Mouse (Mus musculus) bone marrow, adult 2 months (tissue): ENCODE measurements around the gene Bcar3. TPM values are rescaled to one million over a fixed set of nuclear protein-coding genes. Genes with fewer than 3 reads are reported as not detected.
"Not testable (repeated sequence)": the region's sequence is repeated elsewhere in the genome, so short reads cannot be mapped to it uniquely, and the experiment has no call there.

Source experiments
- H3K27ac ChIP-seq: fragments of 200-500 bp; 2 replicates; pipeline ENCODE4 v1.5.1; 2012; ENCODE audit warnings: low read depth, mild to moderate bottlenecking, control low read depth, inconsistent platforms, low read length; ENCODE audit not compliant: control insufficient read depth, poor library complexity, insufficient read depth
- H3K4me1 ChIP-seq: fragments of 200-500 bp; 2 replicates; pipeline ENCODE4 v1.6.1; 2011; ENCODE audit warnings: low read length; ENCODE audit not compliant: control insufficient read depth, insufficient read depth
- H3K4me3 ChIP-seq: fragments of 200-500 bp; replicated peaks from 2 replicates; pipeline ENCODE3; 2011; ENCODE audit warnings: mild to moderate bottlenecking, low read depth, low read length, control low read depth; ENCODE audit not compliant: control insufficient read depth
- CTCF ChIP-seq: fragments of 200-500 bp; IDR thresholded peaks from 2 replicates; pipeline ENCODE4 v1.5.1; 2011; ENCODE audit warnings: low read length, control low read depth; ENCODE audit not compliant: control insufficient read depth, insufficient read depth
- POLR2A ChIP-seq: fragments of 200-500 bp; IDR thresholded peaks from 2 replicates; pipeline ENCODE4 v1.6.1; 2011; ENCODE audit warnings: low read depth, mild to moderate bottlenecking, control low read depth, low read length, borderline replicate concordance; ENCODE audit not compliant: control insufficient read depth
- WGBS: fragments of 180-500 bp; shearing (Covaris S2); methylation state at CpG from one replicate; pipeline ENCODE4 v1.1.7; 2018; 5-methylcytosine and 5-hydroxymethylcytosine counted together
- polyA plus RNA-seq: library from polyadenylated mRNA; stranded (reverse); fragments of >200 nt; gene quantifications from 2 replicates; pipeline ENCODE4 v1.2.4, GENCODE M21; 2011; ENCODE audit warnings: low replicate concordance; ENCODE audit not compliant: missing spikeins, insufficient read depth, insufficient read length

Bcar3 gene
- polyA plus RNA-seq, 1 experiment = 2.2 TPM

GRCm38 (mm10) chr3:122386444-122386843 is 92.5 kb downstream of the Bcar3 start:
- TF ChIP-seq POLR2A = no peak
- TF ChIP-seq CTCF = no peak
- no peak overlapping the region for H3K4me3 ChIP-seq
- WGBS = 87% methylated on average over 5 of the region's 5 CpGs
- H3K4me1 ChIP-seq = no peaks in the 10 kb centered on the region
- no peak overlapping the region for H3K27ac ChIP-seq

GRCm38 (mm10) chr3:122387771-122388170 is 93.8 kb downstream of the Bcar3 start:
- Histone ChIP-seq H3K27ac (no peak overlapping the region), H3K4me3 (no peak overlapping the region), H3K4me1 (no peaks in the 10 kb centered on the region)
- 62% methylated on average over 3 of the region's 3 CpGs for WGBS
- TF ChIP-seq POLR2A (no peak), CTCF (no peak)

GRCm38 (mm10) chr3:122389972-122390371 is 96.0 kb downstream of the Bcar3 start:
- WGBS = 65% methylated on average over 5 of the region's 5 CpGs

GRCm38 (mm10) chr3:122391098-122391497 is 97.2 kb downstream of the Bcar3 start:
- no peak overlapping the region for H3K27ac ChIP-seq
- no peak for TF ChIP-seq CTCF
- TF ChIP-seq POLR2A = no peak

More at GRCm38 (mm10) chr3:122389972-122390371, 96.0 kb downstream of the Bcar3 start:
- TF ChIP-seq POLR2A = no peak
- no peak for TF ChIP-seq CTCF
- Histone ChIP-seq H3K4me1 (no peaks in the 10 kb centered on the region), H3K4me3 (no peak overlapping the region), H3K27ac (no peak overlapping the region)

GRCm38 (mm10) chr3:122391816-122392215 is 97.9 kb downstream of the Bcar3 start:
- no peak overlapping the region for H3K4me3 ChIP-seq
- TF ChIP-seq CTCF (no peak), POLR2A (no peak)
- no peak overlapping the region for H3K27ac ChIP-seq
- WGBS = 24% methylated on average over 12 of the region's 12 CpGs
- no peaks in the 10 kb centered on the region for H3K4me1 ChIP-seq

More at GRCm38 (mm10) chr3:122391098-122391497, 97.2 kb downstream of the Bcar3 start:
- no peak overlapping the region for H3K4me3 ChIP-seq
- 83% methylated on average over 2 of the region's 2 CpGs for WGBS
- H3K4me1 ChIP-seq = no peaks in the 10 kb centered on the region

DNA sequence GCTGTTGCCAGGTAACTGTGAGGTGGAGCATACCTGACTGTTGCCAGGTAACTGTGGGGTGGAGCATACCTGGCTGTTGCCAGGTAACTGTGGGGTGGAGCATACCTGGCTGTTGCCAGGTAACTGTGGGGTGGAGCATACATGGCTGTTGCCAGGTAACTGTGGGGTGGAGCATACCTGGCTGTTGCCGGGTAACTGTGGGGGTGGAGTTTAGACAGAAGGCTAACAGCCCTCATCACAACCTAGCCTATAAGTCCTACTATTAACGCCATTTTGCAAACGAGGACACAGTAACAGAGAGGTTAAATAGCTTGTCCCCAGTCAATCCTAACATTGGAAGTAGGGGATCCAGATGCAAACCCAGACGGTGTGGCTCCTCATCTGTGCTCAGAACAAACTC is 99.5 kb downstream of the Bcar3 start:
- 84% methylated on average over 4 of the region's 4 CpGs for WGBS
- H3K27ac ChIP-seq = not testable (repeated sequence)

DNA sequence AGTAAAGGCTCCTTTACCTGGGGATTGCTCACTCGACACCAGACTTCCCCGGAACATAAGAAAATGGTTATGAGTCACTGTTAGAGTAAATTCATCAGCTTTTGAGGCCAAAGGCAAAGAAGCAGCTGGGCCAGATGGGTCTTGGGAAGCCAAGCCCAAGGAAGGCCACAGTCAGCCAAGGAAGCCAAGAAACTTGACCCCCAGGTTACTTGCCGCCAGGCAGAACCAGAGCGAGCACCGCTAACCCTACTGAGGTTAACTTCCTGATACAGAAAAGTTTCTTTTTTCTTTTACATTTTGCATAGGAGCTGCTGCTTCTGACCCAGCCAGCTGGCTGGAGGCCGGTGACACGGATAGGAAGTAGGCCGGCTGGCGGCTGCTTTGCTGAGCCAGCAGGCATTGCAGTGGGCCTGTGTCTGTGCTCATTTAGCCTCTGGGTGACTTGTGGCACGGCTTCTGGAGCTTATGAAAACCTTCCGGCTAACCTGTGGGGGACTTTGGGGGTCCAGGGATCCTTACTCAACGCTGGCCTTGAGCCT is 100.0 kb downstream of the Bcar3 start:
- peak overlapping the region; percentile 51 for H3K27ac ChIP-seq
- no peak overlapping the region for H3K4me3 ChIP-seq
- WGBS = 54% methylated on average over 12 of the region's 12 CpGs
- no peak for TF ChIP-seq POLR2A
- no peak for TF ChIP-seq CTCF
- H3K4me1 ChIP-seq = no peaks in the 10 kb centered on the region

More for the DNA sequence above, 99.5 kb downstream of the Bcar3 start:
- H3K4me1 ChIP-seq, H3K4me3 ChIP-seq: not testable (repeated sequence)

GRCm38 (mm10) chr3:122396957-122397356 is 103.0 kb downstream of the Bcar3 start:
- no peaks in the 10 kb centered on the region for H3K4me1 ChIP-seq
- WGBS = 86% methylated on average over 4 of the region's 4 CpGs
- H3K4me3 ChIP-seq = no peak overlapping the region
- TF ChIP-seq POLR2A (no peak), CTCF (no peak)
- H3K27ac ChIP-seq = no peak overlapping the region

DNA sequence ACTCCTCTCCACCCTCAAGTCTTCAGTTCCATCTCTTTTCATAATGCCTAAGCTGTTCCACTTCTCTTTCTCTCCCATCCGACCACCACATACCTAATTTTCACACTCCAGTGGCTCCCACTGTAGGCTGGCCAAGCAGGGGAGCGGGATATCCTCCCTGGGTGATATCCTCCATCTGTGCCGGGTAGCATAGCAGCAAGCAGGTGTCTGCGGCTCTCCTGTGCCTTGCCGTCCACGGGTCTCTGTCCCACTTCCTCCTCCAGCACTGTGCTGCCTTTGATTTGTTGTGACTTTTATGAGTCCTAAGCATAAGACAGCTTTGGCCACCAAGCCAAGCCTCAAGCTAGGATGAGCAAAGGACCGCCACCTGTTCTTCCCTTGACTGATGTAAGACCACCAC is 103.5 kb downstream of the Bcar3 start:
- TF ChIP-seq POLR2A = no peak
- no peak for TF ChIP-seq CTCF
- no peak overlapping the region for H3K4me3 ChIP-seq
- 52% methylated on average over 7 of the region's 7 CpGs for WGBS
- H3K27ac ChIP-seq = no peak overlapping the region
- no peaks in the 10 kb centered on the region for H3K4me1 ChIP-seq

DNA sequence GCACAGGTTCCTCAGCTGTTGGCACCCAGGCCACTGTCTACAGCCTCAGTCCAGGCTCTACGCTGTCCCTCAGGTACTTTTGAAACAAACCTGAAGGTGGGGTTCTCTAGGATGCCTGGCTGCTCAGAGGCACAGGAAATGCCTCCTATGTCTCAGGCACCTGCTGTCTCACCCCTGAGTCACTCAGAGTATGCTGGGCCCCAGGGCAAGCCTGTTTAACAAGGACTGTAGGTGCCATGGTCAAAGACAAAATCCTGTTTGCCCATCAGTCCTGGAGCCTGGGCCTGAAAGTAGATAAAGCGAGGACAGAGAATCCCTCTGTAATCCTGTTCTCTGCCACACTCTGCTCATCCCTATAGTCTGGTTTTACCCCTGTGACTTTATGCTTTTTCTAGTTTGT is 107.1 kb downstream of the Bcar3 start:
- no peak overlapping the region for H3K4me3 ChIP-seq
- peaks cover 2% of the 10 kb centered on the region for H3K4me1 ChIP-seq
- WGBS = 90% methylated on average over 2 of the region's 2 CpGs
- no peak for TF ChIP-seq POLR2A
- TF ChIP-seq CTCF = no peak
- H3K27ac ChIP-seq = no peak overlapping the region
